Mouse (Mus musculus) liver, embryonic 16.5 days (tissue): ENCODE data around the gene D8Ertd738e. TPM values are rescaled to one million over a fixed set of nuclear protein-coding genes. Genes with fewer than 3 reads are reported as not detected.
A peak's percentile ranks its signal among the peaks of the same experiment; 100 is the strongest.

ENCODE experiments used
- ATAC-seq: fragments of 200-750 bp; cut with Nextera tagmentation; 2 replicates; pipeline ENCODE4 v1.8.0; 2017; ENCODE audit warnings: low read depth, mild to moderate bottlenecking, moderate number of reproducible peaks, moderate library complexity
- H3K27ac ChIP-seq: fragments of 300-500 bp; sonication (generic); 2 replicates; pipeline ENCODE4 v1.5.1; 2014; ENCODE audit warnings: mild to moderate bottlenecking, low read length
- H3K27me3 ChIP-seq: fragments of 300-500 bp; sonication (generic); 2 replicates; pipeline ENCODE4 v1.6.1; 2014; ENCODE audit warnings: low read depth, low read length, mixed read lengths; ENCODE audit not compliant: control insufficient read depth, insufficient read depth
- H3K36me3 ChIP-seq: fragments of 300-500 bp; sonication (generic); 2 replicates; pipeline ENCODE4 v1.6.1; 2014; ENCODE audit warnings: mild to moderate bottlenecking; ENCODE audit not compliant: control insufficient read depth, insufficient read depth
- H3K4me1 ChIP-seq: fragments of 300-500 bp; sonication (generic); 2 replicates; pipeline ENCODE4 v1.6.1; 2014; ENCODE audit warnings: low read depth, low read length, mixed read lengths; ENCODE audit not compliant: control insufficient read depth
- H3K4me2 ChIP-seq: fragments of 300-500 bp; sonication (generic); 2 replicates; pipeline ENCODE4 v1.6.1; 2014; ENCODE audit warnings: low read depth, low read length, mixed read lengths
- H3K4me3 ChIP-seq: fragments of 300-500 bp; sonication (generic); 2 replicates; pipeline ENCODE4 v1.5.1; 2014; ENCODE audit warnings: low read depth, mild to moderate bottlenecking, low read length
- H3K9ac ChIP-seq: fragments of 300-500 bp; sonication (generic); 2 replicates; pipeline ENCODE4 v1.6.1; 2014; ENCODE audit warnings: low read depth, low read length
- H3K9me3 ChIP-seq: fragments of 300-500 bp; sonication (generic); replicated peaks from 2 replicates; pipeline ENCODE4 v1.6.1; 2016; ENCODE audit warnings: low read length; ENCODE audit not compliant: control insufficient read depth
- WGBS: fragments of 180-500 bp; shearing (Covaris S2); extraction: QIAGEN DNeasy Blood & Tissue Kit; methylation state at CpG from one replicate; pipeline ENCODE4 v1.1.7; 2014; ENCODE audit not compliant: insufficient replicate concordance; 5-methylcytosine and 5-hydroxymethylcytosine counted together
- polyA plus RNA-seq: library from polyadenylated mRNA; unstranded; fragments of >200 nt; fragmentation: Nextera tagmentation; extraction: Ambion mirVana; gene quantifications from 2 replicates; pipeline ENCODE4 v1.2.1, GENCODE M21; 2015

Gene D8Ertd738e
- polyA plus RNA-seq, 1 experiment from 2014 or later, result 175 TPM

DNA sequence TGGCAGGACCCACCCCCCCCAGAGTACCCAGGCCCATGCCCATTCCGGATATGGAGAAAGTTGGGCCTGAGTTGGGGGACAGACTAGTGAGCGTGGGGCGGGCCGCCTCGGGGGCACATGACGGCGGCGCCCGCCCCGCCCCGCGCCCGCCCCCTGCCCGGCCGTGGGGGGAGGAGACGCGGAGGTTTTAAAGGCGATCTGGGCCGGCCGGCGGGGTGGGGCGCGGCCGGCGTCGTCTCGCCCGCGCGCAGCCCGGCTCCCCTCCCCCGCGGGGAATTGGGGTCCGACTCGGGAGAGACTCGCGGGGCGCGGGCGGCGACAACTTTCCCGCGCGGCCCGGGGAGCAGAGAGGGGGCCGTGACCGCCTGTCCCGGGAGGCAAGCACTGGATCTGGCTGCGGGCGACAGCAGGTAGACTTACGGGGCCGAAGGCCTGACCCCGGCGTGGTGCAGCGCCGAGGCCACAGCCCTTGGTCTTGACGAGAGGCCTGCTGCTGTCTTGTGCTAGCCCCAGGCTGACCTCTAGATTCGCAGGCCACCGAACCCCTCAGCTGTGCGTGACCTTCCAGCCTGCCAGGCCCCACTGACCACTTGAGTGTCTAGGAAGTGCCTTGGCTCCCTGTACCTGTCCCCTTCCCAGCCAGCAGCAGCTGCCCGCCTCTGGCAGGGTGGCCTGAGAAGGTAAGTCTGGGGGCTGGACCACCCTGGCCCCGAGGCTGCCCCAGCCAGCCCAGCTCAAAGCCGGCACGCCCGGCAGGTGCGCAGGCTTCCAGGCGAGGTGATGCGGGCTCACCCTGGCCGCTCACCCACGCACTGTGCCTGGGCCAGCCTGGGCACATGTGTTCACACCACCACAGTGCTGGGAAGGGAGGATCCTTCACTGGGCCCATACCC is 48.6 kb downstream of the D8Ertd738e start:
- H3K27ac ChIP-seq, result peak overlapping the region; percentile 62

DNA sequence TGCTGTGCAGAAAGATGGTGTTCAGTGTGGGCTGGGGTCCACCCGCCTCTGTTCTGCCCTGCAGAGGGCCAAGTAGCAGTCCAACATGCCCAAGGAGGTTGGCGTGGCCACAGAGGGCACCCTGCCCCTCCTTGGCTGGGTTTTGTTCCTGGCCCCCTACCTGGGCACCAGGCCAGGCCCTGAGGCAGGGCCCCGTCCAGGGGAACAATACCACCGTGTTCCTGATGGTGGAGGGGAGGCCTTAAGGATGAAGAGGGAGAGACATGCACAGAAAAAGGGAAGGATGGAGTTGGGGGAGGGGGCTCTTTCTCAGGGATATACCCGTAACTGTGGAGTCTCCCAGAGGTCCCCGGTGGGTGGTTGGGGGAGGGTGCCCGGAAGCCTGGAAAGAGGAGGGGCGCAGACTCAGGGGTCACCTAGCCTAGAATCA is 49.4 kb downstream of the D8Ertd738e start:
- H3K27ac ChIP-seq, result no peak overlapping the region
- 29% methylated on average over 8 of the region's 8 CpGs for WGBS
- H3K4me3 ChIP-seq, result peak overlapping the region; percentile 66
- H3K4me1 ChIP-seq, result peaks cover 42% of the 10 kb centered on the region
- no peaks in the 10 kb centered on the region for H3K36me3 ChIP-seq
- H3K4me2 ChIP-seq, result peak overlapping the region; percentile 62
- H3K9ac ChIP-seq, result no peak overlapping the region
- ATAC-seq, result no peak
- H3K9me3 ChIP-seq, result no peaks in the 10 kb centered on the region
- peaks cover 28% of the 10 kb centered on the region for H3K27me3 ChIP-seq

More for the DNA sequence above, 48.6 kb downstream of the D8Ertd738e start:
- Histone ChIP-seq H3K4me3 (peak overlapping the region; percentile 66), H3K4me1 (peaks cover 42% of the 10 kb centered on the region), H3K9me3 (no peaks in the 10 kb centered on the region), H3K9ac (peak overlapping the region; percentile 72), H3K27me3 (peaks cover 28% of the 10 kb centered on the region), H3K4me2 (peak overlapping the region; percentile 62), H3K36me3 (no peaks in the 10 kb centered on the region)
- peak; percentile 22; the same call in 1 of the 2 replicates for ATAC-seq
- under 1% methylated on average over 46 of the region's 70 CpGs for WGBS

DNA sequence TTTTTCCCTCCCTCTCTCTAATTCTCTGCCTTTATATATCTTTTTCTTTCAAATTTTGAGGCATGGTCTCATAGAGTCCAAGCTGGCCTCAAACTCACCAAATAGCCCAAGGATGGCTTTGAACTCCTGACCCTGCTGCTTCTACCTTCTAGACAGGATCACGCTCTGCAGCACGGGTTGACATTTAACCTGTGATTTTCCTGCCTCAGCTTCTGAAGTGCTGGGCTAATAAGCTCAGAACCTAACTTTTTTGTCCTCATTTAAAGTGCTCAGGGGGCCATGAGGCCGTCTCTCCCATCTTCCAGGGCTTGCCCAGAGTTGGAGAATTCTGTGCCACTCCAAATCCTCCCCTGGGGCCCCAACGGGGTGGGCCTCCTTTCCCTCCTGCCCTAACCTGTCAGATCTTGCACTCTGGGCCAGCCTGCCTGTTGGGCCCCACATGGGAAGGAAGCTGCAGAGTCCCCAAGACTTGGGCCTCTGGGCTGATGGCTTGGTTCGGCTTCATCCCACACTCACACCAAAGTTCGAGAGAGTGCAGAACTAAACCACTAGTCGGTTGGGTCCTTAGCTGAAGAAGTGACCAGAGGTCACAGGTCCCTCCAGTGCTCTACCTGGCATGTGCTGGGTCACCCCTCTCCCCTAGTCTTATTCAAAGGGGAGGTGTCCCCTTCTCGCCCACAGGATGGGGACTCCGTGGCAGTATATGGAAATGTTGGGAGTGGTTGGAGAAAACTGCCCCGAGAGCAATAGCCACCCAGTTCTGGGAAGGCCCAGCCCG is 50.0 kb downstream of the D8Ertd738e start:
- WGBS, result 36% methylated on average over 11 of the region's 11 CpGs

GRCm38 (mm10) chr8:84198871-84199270 is 50.6 kb downstream of the D8Ertd738e start:
- no peak overlapping the region for H3K9ac ChIP-seq
- peaks cover 42% of the 10 kb centered on the region for H3K4me1 ChIP-seq
- H3K4me3 ChIP-seq, result no peak overlapping the region; the same call in 1 of the 2 replicates
- H3K9me3 ChIP-seq, result no peaks in the 10 kb centered on the region
- 26% methylated on average over 4 of the region's 4 CpGs for WGBS
- peak overlapping the region; percentile 68; the same call in 1 of the 2 replicates for H3K27ac ChIP-seq
- peak overlapping the region; percentile 81; the same call in 1 of the 2 replicates for H3K4me2 ChIP-seq
- ATAC-seq, result no peak
- H3K27me3 ChIP-seq, result peaks cover 28% of the 10 kb centered on the region
- no peaks in the 10 kb centered on the region for H3K36me3 ChIP-seq

More for the DNA sequence above, 50.0 kb downstream of the D8Ertd738e start:
- Histone ChIP-seq H3K9me3 (no peaks in the 10 kb centered on the region), H3K4me3 (no peak overlapping the region), H3K27ac (no peak overlapping the region), H3K4me2 (no peak overlapping the region), H3K9ac (no peak overlapping the region), H3K27me3 (peaks cover 28% of the 10 kb centered on the region), H3K4me1 (peaks cover 42% of the 10 kb centered on the region), H3K36me3 (no peaks in the 10 kb centered on the region)
- no peak for ATAC-seq

GRCm38 (mm10) chr8:84197922-84198774 is 51.4 kb downstream of the D8Ertd738e start:
- Histone ChIP-seq H3K27me3 (peaks cover 24% of the 10 kb centered on the region), H3K4me2 (peak overlapping the region; percentile 81), H3K36me3 (no peaks in the 10 kb centered on the region), H3K4me3 (peak overlapping the region; percentile 53), H3K27ac (peak overlapping the region; percentile 68), H3K9ac (peak overlapping the region; percentile 12), H3K9me3 (no peaks in the 10 kb centered on the region), H3K4me1 (peaks cover 41% of the 10 kb centered on the region)
- ATAC-seq, result peak; percentile 83
- WGBS, result 2% methylated on average over 30 of the region's 30 CpGs

GRCm38 (mm10) chr8:84197141-84197921 is 52.2 kb downstream of the D8Ertd738e start:
- Histone ChIP-seq H3K4me3 (peak overlapping the region; percentile 53), H3K36me3 (no peaks in the 10 kb centered on the region), H3K9ac (peak overlapping the region; percentile 12), H3K9me3 (no peaks in the 10 kb centered on the region), H3K27me3 (peaks cover 21% of the 10 kb centered on the region), H3K4me1 (peaks cover 45% of the 10 kb centered on the region), H3K4me2 (peak overlapping the region; percentile 81), H3K27ac (peak overlapping the region; percentile 68)
- 3% methylated on average over 43 of the region's 43 CpGs for WGBS
- ATAC-seq, result peak; percentile 9
